In the genomic region with DNA sequence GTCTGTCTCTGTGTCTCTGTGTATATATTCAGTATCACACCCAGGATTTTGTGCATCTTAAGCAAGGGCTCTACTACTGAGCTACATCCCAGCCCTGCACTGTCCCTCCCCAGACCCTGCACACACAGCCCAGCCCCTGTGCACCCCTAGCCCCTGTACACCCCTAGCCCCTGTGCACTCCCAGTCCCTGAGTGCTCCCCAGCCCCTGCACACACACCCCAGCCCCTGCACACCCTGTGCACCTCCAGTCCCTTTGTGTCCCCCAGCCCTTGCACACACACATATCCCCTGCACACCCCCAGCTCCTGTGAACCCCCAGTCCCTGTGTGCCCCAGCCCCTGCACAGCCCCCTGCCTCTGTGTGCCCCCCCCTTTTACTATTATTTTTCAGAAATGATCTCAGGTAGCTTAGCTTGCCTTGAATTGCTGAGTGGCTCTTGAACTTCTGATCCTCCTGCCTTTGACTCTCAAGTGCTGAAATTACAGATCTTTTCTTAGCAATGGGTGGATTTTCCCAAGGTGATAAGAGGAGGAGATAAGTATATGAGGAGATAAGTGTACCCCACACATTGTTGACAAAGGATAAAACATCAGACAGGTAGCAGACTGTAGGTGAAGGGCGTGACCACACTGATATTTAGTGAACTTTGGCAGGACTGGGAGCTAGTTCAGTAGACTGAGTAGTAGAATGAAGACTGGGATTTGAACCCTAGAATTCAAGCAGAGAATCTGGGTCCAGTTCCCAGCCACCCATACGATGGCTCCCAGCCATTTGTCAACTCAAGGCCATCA, we compare ENCODE assay signal across 34 mouse cellular contexts. TPM values are rescaled to one million over a fixed set of nuclear protein-coding genes. Genes with fewer than 3 reads are reported as not detected.
DNase-seq lines count a peak whose midpoint lies in the region; ATAC-seq and TF ChIP-seq lines count a peak whose summit lies in the region.
"Had no signal": no experiment of that assay in that cellular context is flagged by ENCODE, and none has a peak within 500 bp of the region (broad histone marks: within the 10 kb centered on the region; RNA-seq: fewer than 3 reads in every experiment).

No protein-coding gene starts in this region.

- H3K9me3 ChIP-seq in lung, embryonic 14.5 days (ENCODE audit: low read depth, low read length), result no peaks in the 10 kb centered on the region
- no peaks in the 10 kb centered on the region for H3K9me3 ChIP-seq in midbrain, embryonic 11.5 days (ENCODE audit: control insufficient read depth, low read length)
- H3K9me3 ChIP-seq in midbrain, embryonic 16.5 days (replicated peaks; ENCODE audit: control insufficient read depth, low read length, poor library complexity, severe bottlenecking), result no peaks in the 10 kb centered on the region
- H3K9me3 ChIP-seq: forebrain, embryonic 10.5 days; forebrain, embryonic 13.5 days; G1E; heart, embryonic 13.5 days; hindbrain, embryonic 13.5 days had no signal

- 0 out of 2 replicates have a peak, but pooled peaks have one; percentile 31 for ATAC-seq in lung, embryonic 14.5 days (ENCODE audit: insufficient read depth)
- ATAC-seq in midbrain, embryonic 11.5 days (ENCODE audit: low FRiP score), result no peak
- ATAC-seq in midbrain, embryonic 16.5 days, result no peak
- ATAC-seq: forebrain, embryonic 13.5 days; forebrain, embryonic 16.5 days; hindbrain, embryonic 16.5 days; Patski had no signal

- peak; percentile 77 for DNase-seq in heart, adult 11 months
- DNase-seq in heart, postnatal 36 days, result no peak
- no peak for DNase-seq in lung, embryonic 14.5 days
- DNase-seq in lung, postnatal 36 days, result no peak
- peak; percentile 60 for DNase-seq in midbrain, embryonic 11.5 days (ENCODE audit: low spot score, missing footprints)
- DNase-seq in cerebellum, adult 8-10 months, result no peak
- DNase-seq: adrenal gland, postnatal 10 days; adrenal gland, postnatal 36 days; B cell, adult 2 months; cerebellum, adult 18-20 months; cerebellum, adult 9-11 months; cerebellum, postnatal 25 days; gastrocnemius, postnatal 10 days; gastrocnemius, postnatal 36 days; heart, postnatal 14 days had no signal

- intact Hi-C loops in heart, postnatal 36 days (cut with DNase I), result no loop called here

- H3K27ac ChIP-seq in lung, embryonic 14.5 days (ENCODE audit: low read depth), result no peak overlapping the region
- no peak overlapping the region for H3K27ac ChIP-seq in midbrain, embryonic 11.5 days (ENCODE audit: low read depth, low read length)
- H3K27ac ChIP-seq in midbrain, embryonic 16.5 days (ENCODE audit: low read length), result no peak overlapping the region
- H3K27ac ChIP-seq in small intestine, adult 2 months (ENCODE audit: insufficient read depth, low read depth, low read length), result peak overlapping the region; percentile 87
- H3K27ac ChIP-seq: forebrain, embryonic 10.5 days; forebrain, embryonic 13.5 days; heart, embryonic 13.5 days; hindbrain, embryonic 13.5 days had no signal

- no peak overlapping the region for H3K4me2 ChIP-seq in lung, embryonic 14.5 days
- H3K4me2 ChIP-seq in midbrain, embryonic 11.5 days, result no peak overlapping the region
- H3K4me2 ChIP-seq in midbrain, embryonic 16.5 days (ENCODE audit: low read length), result no peak overlapping the region
- H3K4me2 ChIP-seq: forebrain, embryonic 13.5 days; heart, embryonic 13.5 days; hindbrain, embryonic 13.5 days had no signal

- no peak for TF ChIP-seq CTCF in lung, embryonic 14.5 days (IDR thresholded peaks at IDR 0.05; ENCODE audit: low read depth)
- no peak for TF ChIP-seq CTCF in small intestine, adult 2 months (IDR thresholded peaks at IDR 0.05; ENCODE audit: extremely low read depth, insufficient read length, insufficient replicate concordance, low read depth, low read length)

- H3K4me3 ChIP-seq in lung, embryonic 14.5 days (ENCODE audit: low read depth, low read length), result no peak overlapping the region
- H3K4me3 ChIP-seq in midbrain, embryonic 11.5 days (ENCODE audit: low read depth, low read length), result no peak overlapping the region
- H3K4me3 ChIP-seq in midbrain, embryonic 16.5 days (ENCODE audit: low read depth, low read length), result no peak overlapping the region
- no peak overlapping the region for H3K4me3 ChIP-seq in small intestine, adult 2 months (ENCODE audit: low read depth, low read length)
- H3K4me3 ChIP-seq: forebrain, embryonic 10.5 days; forebrain, embryonic 13.5 days; heart, embryonic 13.5 days; hindbrain, embryonic 13.5 days had no signal

- H3K27me3 ChIP-seq in lung, embryonic 14.5 days (ENCODE audit: insufficient read depth, low read length), result no peaks in the 10 kb centered on the region
- no peaks in the 10 kb centered on the region for H3K27me3 ChIP-seq in midbrain, embryonic 11.5 days (ENCODE audit: control insufficient read depth, insufficient read depth, low read length)
- H3K27me3 ChIP-seq in midbrain, embryonic 16.5 days (ENCODE audit: control insufficient read depth, insufficient read depth, low read depth, low read length), result no peaks in the 10 kb centered on the region
- H3K27me3 ChIP-seq in small intestine, adult 2 months (ENCODE audit: control insufficient read depth, insufficient read depth, low read length), result no peaks in the 10 kb centered on the region
- H3K27me3 ChIP-seq: CH12.LX; forebrain, embryonic 13.5 days; heart, embryonic 13.5 days; hindbrain, embryonic 13.5 days; Patski had no signal

- WGBS in lung, embryonic 14.5 days, result 61% methylated on average over 2 of the region's 2 CpGs
- WGBS in midbrain, embryonic 11.5 days, result 92% methylated on average over 2 of the region's 2 CpGs
- 93% methylated on average over 2 of the region's 2 CpGs for WGBS in midbrain, embryonic 16.5 days
- WGBS in small intestine, adult 2 months, result 28% methylated on average over 2 of the region's 2 CpGs

- no peaks in the 10 kb centered on the region for H3K4me1 ChIP-seq in lung, embryonic 14.5 days (ENCODE audit: insufficient read depth)
- H3K4me1 ChIP-seq in midbrain, embryonic 11.5 days (ENCODE audit: control insufficient read depth, insufficient read depth, low read length), result no peaks in the 10 kb centered on the region
- no peaks in the 10 kb centered on the region for H3K4me1 ChIP-seq in midbrain, embryonic 16.5 days (ENCODE audit: control insufficient read depth, insufficient read depth, low read length)
- H3K4me1 ChIP-seq in small intestine, adult 2 months (ENCODE audit: control insufficient read depth, insufficient read depth, insufficient read length, low read length), result peaks cover 37% of the 10 kb centered on the region
- H3K4me1 ChIP-seq: forebrain, embryonic 10.5 days; forebrain, embryonic 13.5 days; hindbrain, embryonic 13.5 days had no signal

- H3K9ac ChIP-seq in lung, embryonic 14.5 days, result no peak overlapping the region
- no peak overlapping the region for H3K9ac ChIP-seq in midbrain, embryonic 11.5 days (ENCODE audit: low read length)
- no peak overlapping the region for H3K9ac ChIP-seq in midbrain, embryonic 16.5 days (ENCODE audit: low read depth, low read length)
- H3K9ac ChIP-seq: forebrain, embryonic 13.5 days; heart, embryonic 13.5 days; hindbrain, embryonic 13.5 days had no signal

- no peak for TF ChIP-seq POLR2A in small intestine, adult 2 months (IDR thresholded peaks at IDR 0.05; ENCODE audit: low read depth, low read length)

- no peaks in the 10 kb centered on the region for H3K36me3 ChIP-seq in lung, embryonic 14.5 days (ENCODE audit: insufficient read depth)
- H3K36me3 ChIP-seq in midbrain, embryonic 11.5 days (ENCODE audit: control insufficient read depth, insufficient read depth, low read length), result no peaks in the 10 kb centered on the region
- no peaks in the 10 kb centered on the region for H3K36me3 ChIP-seq in midbrain, embryonic 16.5 days (ENCODE audit: control insufficient read depth, insufficient read depth, low read length)
- H3K36me3 ChIP-seq in small intestine, adult 2 months (ENCODE audit: control insufficient read depth, insufficient read depth, low read length), result no peaks in the 10 kb centered on the region
- H3K36me3 ChIP-seq: forebrain, embryonic 10.5 days; G1E; heart, embryonic 13.5 days; hindbrain, embryonic 13.5 days had no signal

RNA-seq across cellular contexts. Expression of a gene that starts 8.9 kb away (rescaled TPM):
- not detected for total RNA-seq in heart, postnatal 36 days (2021)
- polyA plus RNA-seq in lung, embryonic 14.5 days (2014; fragmentation: Nextera tagmentation; extraction: Ambion mirVana), result 0.30 TPM in 1 of 2 replicates, not detected in the other
- not detected in 2 replicates for polyA plus RNA-seq in midbrain, embryonic 11.5 days (2014; fragmentation: Nextera tagmentation; extraction: Ambion mirVana)
- not detected in 2 replicates for polyA plus RNA-seq in midbrain, embryonic 16.5 days (2015; fragmentation: Nextera tagmentation; extraction: Ambion mirVana)
- polyA plus RNA-seq in small intestine, adult 2 months (2012; rRNA removed), result 1.4 and 4.1 TPM in 2 replicates
- total RNA-seq: adrenal gland, postnatal 36 days; common myeloid progenitor, adult 5-6 weeks; gastrocnemius, postnatal 36 days; granulocyte monocyte progenitor cell, adult 5-6 weeks; heart, adult 8-10 months; heart, postnatal 14 days; hematopoietic stem cell, adult 5-6 weeks had no signal
- polyA plus RNA-seq: forebrain, embryonic 10.5 days; forebrain, embryonic 13.5 days; forebrain, embryonic 16.5 days; G1E; heart, embryonic 13.5 days; hindbrain, embryonic 13.5 days; hindbrain, embryonic 16.5 days had no signal

RNA-seq across cellular contexts. Expression of a gene that starts 26.6 kb away (rescaled TPM):
- not detected for total RNA-seq in heart, postnatal 36 days (2021)
- not detected in 2 replicates for polyA plus RNA-seq in lung, embryonic 14.5 days (2014; fragmentation: Nextera tagmentation; extraction: Ambion mirVana)
- polyA plus RNA-seq in midbrain, embryonic 11.5 days (2014; fragmentation: Nextera tagmentation; extraction: Ambion mirVana), result not detected in 2 replicates
- not detected in 2 replicates for polyA plus RNA-seq in midbrain, embryonic 16.5 days (2015; fragmentation: Nextera tagmentation; extraction: Ambion mirVana)
- 152 and 325 TPM in 2 replicates for polyA plus RNA-seq in small intestine, adult 2 months (2012; rRNA removed)
- total RNA-seq: adrenal gland, postnatal 10 days; adrenal gland, postnatal 36 days; CH12.LX; common myeloid progenitor, adult 5-6 weeks; gastrocnemius, adult 18-20 months; gastrocnemius, postnatal 10 days; gastrocnemius, postnatal 36 days; granulocyte monocyte progenitor cell, adult 5-6 weeks; heart, adult 8-10 months; heart, postnatal 14 days; hematopoietic stem cell, adult 5-6 weeks had no signal
- polyA plus RNA-seq: forebrain, embryonic 10.5 days; forebrain, embryonic 13.5 days; forebrain, embryonic 16.5 days; G1E; heart, embryonic 13.5 days; hindbrain, embryonic 13.5 days; hindbrain, embryonic 16.5 days had no signal

RNA-seq across cellular contexts. Expression of a gene that starts 28.5 kb away (rescaled TPM):
- not detected for total RNA-seq in heart, postnatal 36 days (2021)
- not detected in 2 replicates for polyA plus RNA-seq in lung, embryonic 14.5 days (2014; fragmentation: Nextera tagmentation; extraction: Ambion mirVana)
- polyA plus RNA-seq in midbrain, embryonic 11.5 days (2014; fragmentation: Nextera tagmentation; extraction: Ambion mirVana), result not detected in 2 replicates
- polyA plus RNA-seq in midbrain, embryonic 16.5 days (2015; fragmentation: Nextera tagmentation; extraction: Ambion mirVana), result not detected in 2 replicates
- polyA plus RNA-seq in small intestine, adult 2 months (2012; rRNA removed), result 0.05 TPM in 1 of 2 replicates, not detected in the other
- total RNA-seq: adrenal gland, adult 18-20 months; adrenal gland, postnatal 10 days; adrenal gland, postnatal 36 days; common myeloid progenitor, adult 5-6 weeks; gastrocnemius, adult 18-20 months; gastrocnemius, postnatal 10 days; gastrocnemius, postnatal 36 days; granulocyte monocyte progenitor cell, adult 5-6 weeks; heart, adult 8-10 months; heart, postnatal 14 days; hematopoietic stem cell, adult 5-6 weeks had no signal
- polyA plus RNA-seq: embryonic facial prominence, embryonic 14.5 days; forebrain, embryonic 13.5 days; forebrain, embryonic 16.5 days; heart, embryonic 13.5 days; heart, embryonic 16.5 days; hindbrain, embryonic 13.5 days; hindbrain, embryonic 16.5 days; Patski had no signal

RNA-seq across cellular contexts. Expression of a gene that starts 50.7 kb away (rescaled TPM):
- under 1 TPM; 0.38 to 0.61 TPM for total RNA-seq in heart, postnatal 36 days (2021)
- polyA plus RNA-seq in lung, embryonic 14.5 days (2014; fragmentation: Nextera tagmentation; extraction: Ambion mirVana), result 0.26 TPM in 1 of 2 replicates, not detected in the other
- polyA plus RNA-seq in midbrain, embryonic 11.5 days (2014; fragmentation: Nextera tagmentation; extraction: Ambion mirVana), result not detected in 2 replicates
- polyA plus RNA-seq in midbrain, embryonic 16.5 days (2015; fragmentation: Nextera tagmentation; extraction: Ambion mirVana), result not detected in 2 replicates
- polyA plus RNA-seq in small intestine, adult 2 months (2012; rRNA removed), result 41.0 and 57.7 TPM in 2 replicates
- total RNA-seq: G1E; gastrocnemius, adult 18-20 months; gastrocnemius, postnatal 10 days; gastrocnemius, postnatal 36 days had no signal
- polyA plus RNA-seq: forebrain, embryonic 10.5 days; forebrain, embryonic 13.5 days; forebrain, embryonic 16.5 days; G1E; hindbrain, embryonic 13.5 days; hindbrain, embryonic 16.5 days; Patski had no signal

RNA-seq across cellular contexts. Expression of a gene that starts 56.0 kb away (rescaled TPM):
- not detected for total RNA-seq in heart, postnatal 36 days (2021)
- polyA plus RNA-seq in lung, embryonic 14.5 days (2014; fragmentation: Nextera tagmentation; extraction: Ambion mirVana), result 0.11 TPM in 1 of 2 replicates, not detected in the other
- 0.08 TPM in 1 of 2 replicates, not detected in the other for polyA plus RNA-seq in midbrain, embryonic 11.5 days (2014; fragmentation: Nextera tagmentation; extraction: Ambion mirVana)
- polyA plus RNA-seq in midbrain, embryonic 16.5 days (2015; fragmentation: Nextera tagmentation; extraction: Ambion mirVana), result not detected in 2 replicates
- not detected in 2 replicates for polyA plus RNA-seq in small intestine, adult 2 months (2012; rRNA removed)
- total RNA-seq: adrenal gland, adult 18-20 months; adrenal gland, postnatal 10 days; adrenal gland, postnatal 36 days; common myeloid progenitor, adult 5-6 weeks; G1E; gastrocnemius, adult 18-20 months; gastrocnemius, postnatal 36 days; granulocyte monocyte progenitor cell, adult 5-6 weeks; heart, adult 8-10 months; heart, postnatal 14 days; hematopoietic stem cell, adult 5-6 weeks had no signal
- polyA plus RNA-seq: embryonic facial prominence, embryonic 14.5 days; forebrain, embryonic 10.5 days; forebrain, embryonic 13.5 days; forebrain, embryonic 16.5 days; G1E; heart, embryonic 13.5 days; heart, embryonic 16.5 days; hindbrain, embryonic 13.5 days; hindbrain, embryonic 16.5 days; Patski had no signal

Comparison
In these comparisons a context has a peak if more than half of its experiments do, and no peak if none do; other contexts are left out.
1. DNase-seq: peak in heart, adult 11 months (single experiment) and midbrain, embryonic 11.5 days (single experiment); none in heart, postnatal 36 days (0 of 2), lung, embryonic 14.5 days (single experiment), lung, postnatal 36 days (single experiment) and cerebellum, adult 8-10 months (single experiment).
2. RNA of a gene that starts 26.6 kb away (polyA plus RNA-seq): 152 to 325 TPM in small intestine, adult 2 months; not detected in lung, embryonic 14.5 days, not detected in midbrain, embryonic 11.5 days and not detected in midbrain, embryonic 16.5 days; every median in the first group is over 100 times any median in the second.